Mouse (Mus musculus) C2C12 (cell line): ENCODE results near the gene Palm2. TPM values are rescaled to one million over a fixed set of nuclear protein-coding genes. Genes with fewer than 3 reads are reported as not detected.

Source experiments
- H3K27me3 ChIP-seq: one replicate; pipeline ENCODE4 v1.6.1; 2011; ENCODE audit not compliant: control insufficient read depth, insufficient read depth, insufficient read length
- H3K36me3 ChIP-seq: one replicate; pipeline ENCODE4 v1.6.1; 2011; ENCODE audit not compliant: control insufficient read depth, insufficient read depth
- H3K4me3 ChIP-seq: one replicate; pipeline ENCODE4 v1.5.1; 2011; ENCODE audit warnings: mild to moderate bottlenecking, control low read depth; ENCODE audit not compliant: poor library complexity, insufficient read depth, severe bottlenecking
- H3K79me2 ChIP-seq: one replicate; pipeline ENCODE4 v1.6.1; 2011; ENCODE audit not compliant: control insufficient read depth, insufficient read depth
- H3K79me3 ChIP-seq: one replicate; pipeline ENCODE4 v1.6.1; 2011; ENCODE audit warnings: low read depth, control low read depth
- H3ac ChIP-seq: one replicate; pipeline ENCODE3; 2011; ENCODE audit warnings: low read depth; ENCODE audit not compliant: control insufficient read depth, insufficient read length
- CEBPB ChIP-seq: IDR thresholded peaks from one replicate; pipeline ENCODE4 v1.6.1; 2011; ENCODE audit warnings: low read depth, mild to moderate bottlenecking, control low read depth, moderate library complexity
- CTCF ChIP-seq: IDR thresholded peaks from one replicate; pipeline ENCODE4 v1.5.1; 2011; ENCODE audit not compliant: control insufficient read depth, insufficient read depth, insufficient read length
- FOSL1 ChIP-seq: IDR thresholded peaks from one replicate; pipeline ENCODE4 v1.8.0; 2011; ENCODE audit warnings: mild to moderate bottlenecking, low read length; ENCODE audit not compliant: poor library complexity, insufficient read depth, severe bottlenecking
- MAX ChIP-seq: IDR thresholded peaks from one replicate; pipeline ENCODE4 v1.6.1; 2011; ENCODE audit warnings: mild to moderate bottlenecking, control low read depth
- MYOD1 ChIP-seq: IDR thresholded peaks from one replicate; pipeline ENCODE4 v1.6.1; 2011; ENCODE audit warnings: low read depth; ENCODE audit not compliant: control insufficient read depth, insufficient read length
- MYOG ChIP-seq: IDR thresholded peaks from one replicate; pipeline ENCODE4 v1.6.1; 2011; ENCODE audit not compliant: control insufficient read depth, insufficient read length; ENCODE audit errors: extremely low read depth
- USF1 ChIP-seq: IDR thresholded peaks from one replicate; pipeline ENCODE4 v1.6.1; 2011; ENCODE audit warnings: low read depth, mild to moderate bottlenecking, control low read depth, moderate library complexity
- polyA plus RNA-seq: library from polyadenylated mRNA; unstranded; fragments of >200 nt; fragmentation: generic; extraction: Trizol; gene quantifications from one replicate; pipeline ENCODE4 v1.2.1, GENCODE M21; 2012; ENCODE audit warnings: missing spikeins

The Palm2 gene
- polyA plus RNA-seq, 1 experiment: 6.7 TPM

- no peaks in the 10 kb centered on the region for H3K79me3 ChIP-seq
- H3K4me3 ChIP-seq: no peak overlapping the region
- no peaks in the 10 kb centered on the region for H3K27me3 ChIP-seq
- no peak overlapping the region for H3ac ChIP-seq
- peaks cover 27% of the 10 kb centered on the region for H3K36me3 ChIP-seq
- TF ChIP-seq CEBPB: no peak
- no peak for TF ChIP-seq CTCF
- no peak for TF ChIP-seq MAX
- TF ChIP-seq MYOG: no peak
- TF ChIP-seq USF1: no peak
- no peak for TF ChIP-seq FOSL1
- no peak for TF ChIP-seq MYOD1
- H3K79me2 ChIP-seq: no peaks in the 10 kb centered on the region
Observed at GRCm38 (mm10) chr4:57686736-57687135, 252.7 kb downstream of the Palm2 start.

DNA sequence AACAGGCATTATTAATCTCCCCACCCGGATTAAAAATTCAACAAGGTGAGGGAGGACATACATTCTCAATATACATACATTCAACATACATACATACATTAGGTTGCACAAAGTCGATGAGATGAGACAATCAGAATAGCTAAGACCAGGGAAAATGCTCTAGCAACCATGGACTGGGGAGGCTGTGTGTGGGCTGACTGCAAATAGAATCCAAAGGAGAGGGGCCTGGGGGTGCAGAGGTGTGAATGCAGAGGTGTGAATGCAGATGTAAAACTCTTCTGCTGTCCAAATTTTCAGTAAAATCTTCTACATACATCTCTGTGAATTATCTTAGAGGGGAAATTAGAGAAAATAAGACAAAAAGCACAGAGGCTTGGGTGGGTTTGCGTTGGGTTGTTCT lies 253.5 kb downstream of the Palm2 start:
- Histone ChIP-seq H3K27me3 (no peaks in the 10 kb centered on the region), H3K79me2 (no peaks in the 10 kb centered on the region), H3K4me3 (no peak overlapping the region), H3K36me3 (peaks cover 27% of the 10 kb centered on the region), H3K79me3 (no peaks in the 10 kb centered on the region), H3ac (no peak overlapping the region)
- no peak for TF ChIP-seq CEBPB
- no peak for TF ChIP-seq MYOD1

DNA sequence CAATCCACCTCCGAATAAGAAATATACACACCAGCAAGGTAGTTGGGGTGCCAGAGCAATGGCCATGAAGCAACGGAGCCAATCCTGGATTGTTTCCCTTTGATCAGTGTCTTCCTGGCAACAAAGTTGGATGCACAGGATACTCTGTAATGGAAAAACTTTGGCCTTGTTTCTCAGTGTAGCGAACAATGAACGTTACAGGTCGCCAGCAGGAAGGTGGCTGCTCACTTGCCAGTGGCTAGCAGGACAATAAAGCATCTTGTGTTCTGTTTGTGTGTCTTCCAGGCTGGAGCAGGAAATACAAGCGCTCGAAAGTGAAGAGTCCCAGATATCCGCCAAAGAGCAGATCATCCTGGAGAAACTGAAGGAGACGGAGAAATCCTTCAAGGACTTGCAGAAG lies 254.1 kb downstream of the Palm2 start:
- Histone ChIP-seq H3K79me3 (no peaks in the 10 kb centered on the region), H3K27me3 (no peaks in the 10 kb centered on the region), H3K36me3 (peaks cover 27% of the 10 kb centered on the region), H3K4me3 (no peak overlapping the region), H3ac (no peak overlapping the region), H3K79me2 (no peaks in the 10 kb centered on the region)
- TF ChIP-seq USF1 (no peak), MYOD1 (no peak), MYOG (no peak), CTCF (no peak), MAX (no peak), FOSL1 (no peak)

GRCm38 (mm10) chr4:57690001-57690400 lies 256.0 kb downstream of the Palm2 start:
- Histone ChIP-seq H3K79me3 (no peaks in the 10 kb centered on the region), H3K79me2 (no peaks in the 10 kb centered on the region), H3K36me3 (peaks cover 27% of the 10 kb centered on the region), H3K4me3 (no peak overlapping the region), H3ac (no peak overlapping the region), H3K27me3 (no peaks in the 10 kb centered on the region)
- TF ChIP-seq FOSL1 (no peak), USF1 (no peak), CTCF (no peak), MYOG (no peak), MAX (no peak), MYOD1 (no peak), CEBPB (no peak)

GRCm38 (mm10) chr4:57690805-57691204 lies 256.8 kb downstream of the Palm2 start:
- H3K79me3 ChIP-seq: no peaks in the 10 kb centered on the region
- H3K36me3 ChIP-seq: peaks cover 27% of the 10 kb centered on the region
- H3K79me2 ChIP-seq: no peaks in the 10 kb centered on the region
- TF ChIP-seq MYOD1 (no peak), MAX (no peak), FOSL1 (no peak), CEBPB (no peak), CTCF (no peak), USF1 (no peak), MYOG (no peak)
- no peak overlapping the region for H3K4me3 ChIP-seq
- H3K27me3 ChIP-seq: no peaks in the 10 kb centered on the region
- no peak overlapping the region for H3ac ChIP-seq

DNA sequence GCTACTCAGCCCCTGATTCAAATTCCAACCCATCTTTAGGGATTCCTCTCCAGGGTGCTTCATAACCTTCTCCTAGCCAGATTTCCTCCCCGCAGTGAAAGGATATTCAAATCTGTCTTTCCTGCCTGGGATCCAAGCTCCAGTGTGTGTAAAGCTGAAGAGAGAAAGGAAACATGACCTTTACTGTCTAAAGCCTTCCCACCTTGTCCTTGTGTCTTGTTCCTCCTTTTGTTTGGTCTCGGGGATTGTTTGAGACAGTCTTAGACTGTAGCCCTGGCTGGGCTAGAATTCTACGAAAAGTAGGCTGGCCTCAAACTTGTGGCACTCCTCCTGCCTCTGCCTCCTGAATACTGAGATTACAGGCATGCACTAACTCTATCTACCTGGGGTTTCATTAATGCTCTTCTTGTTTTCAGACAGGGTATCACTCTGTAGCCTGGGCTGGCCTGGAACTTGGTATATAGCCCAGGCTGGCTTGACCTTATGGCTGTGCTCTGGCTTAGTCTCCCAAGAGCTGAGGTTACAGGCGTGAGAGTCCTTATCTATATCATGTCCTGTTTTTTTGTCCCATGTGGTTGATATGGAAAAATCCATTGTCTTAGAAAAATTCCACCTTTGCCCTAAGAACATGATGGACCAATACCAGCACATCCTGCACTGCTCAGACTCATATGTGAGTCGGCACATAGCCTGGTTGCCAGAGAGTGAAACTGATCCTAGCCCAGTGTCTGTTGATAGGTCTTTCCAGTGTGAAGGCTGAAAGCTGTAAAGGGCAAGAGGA lies 260.5 kb downstream of the Palm2 start:
- H3K27me3 ChIP-seq: no peaks in the 10 kb centered on the region
- H3K36me3 ChIP-seq: peaks cover 16% of the 10 kb centered on the region
- no peak for TF ChIP-seq MAX
- no peak for TF ChIP-seq USF1
- no peak for TF ChIP-seq FOSL1
- no peak for TF ChIP-seq MYOG
- no peak for TF ChIP-seq CEBPB
- no peak for TF ChIP-seq MYOD1
- TF ChIP-seq CTCF: no peak
- H3K4me3 ChIP-seq: no peak overlapping the region
- no peak overlapping the region for H3ac ChIP-seq
- no peaks in the 10 kb centered on the region for H3K79me3 ChIP-seq
- H3K79me2 ChIP-seq: no peaks in the 10 kb centered on the region
